ENCODE assay signal across 7 mouse cellular contexts in genomic region chr13:23436861-23437822, GRCm38 (mm10). TPM values are rescaled to one million over a fixed set of nuclear protein-coding genes. Genes with fewer than 3 reads are reported as not detected.
DNase-seq lines count a peak whose midpoint lies in the region; ATAC-seq and TF ChIP-seq lines count a peak whose summit lies in the region.

No protein-coding gene starts in this region.

- WGBS in embryonic facial prominence, embryonic 11.5 days: under 1% methylated on average over 32 of the region's 32 CpGs
- WGBS in heart, postnatal 0 days: under 1% methylated on average over 32 of the region's 32 CpGs
- under 1% methylated on average over 32 of the region's 32 CpGs for WGBS in lung, postnatal 0 days

- no peaks in the 10 kb centered on the region for H3K4me1 ChIP-seq in embryonic facial prominence, embryonic 11.5 days (ENCODE audit: control insufficient read depth, insufficient read depth, low read length)
- H3K4me1 ChIP-seq in heart, postnatal 0 days (ENCODE audit: control insufficient read depth, insufficient read depth): no peaks in the 10 kb centered on the region
- H3K4me1 ChIP-seq in lung, postnatal 0 days (ENCODE audit: insufficient read depth, low read depth, low read length): peaks cover 4% of the 10 kb centered on the region; the same call in 1 of the 2 replicates

- no peak for TF ChIP-seq CTCF in heart, postnatal 0 days (IDR thresholded peaks at IDR 0.05; ENCODE audit: low read depth)
- no peak for TF ChIP-seq CTCF in lung, postnatal 0 days (IDR thresholded peaks at IDR 0.05)

- H3K9ac ChIP-seq in embryonic facial prominence, embryonic 11.5 days (replicated peaks; ENCODE audit: low read length): peak overlapping the region; percentile 48
- peak overlapping the region; percentile 66 for H3K9ac ChIP-seq in heart, postnatal 0 days (replicated peaks; ENCODE audit: low read depth, low read length)
- H3K9ac ChIP-seq in lung, postnatal 0 days (replicated peaks; ENCODE audit: low read depth): peak overlapping the region; percentile 58

- H3K36me3 ChIP-seq in embryonic facial prominence, embryonic 11.5 days (replicated peaks; ENCODE audit: control insufficient read depth, insufficient read depth, low read depth, low read length): no peaks in the 10 kb centered on the region
- H3K36me3 ChIP-seq in heart, postnatal 0 days (replicated peaks; ENCODE audit: control insufficient read depth, insufficient read depth, low read length): no peaks in the 10 kb centered on the region
- H3K36me3 ChIP-seq in lung, postnatal 0 days (ENCODE audit: insufficient read depth, low read length): no peaks in the 10 kb centered on the region

- peak; percentile 80 for DNase-seq in Muller cell, postnatal 12 days (ENCODE audit: inconsistent ontology term)
- peak; percentile 80 for DNase-seq in embryonic facial prominence, embryonic 11.5 days (ENCODE audit: low spot score)
- peak; percentile 35 for DNase-seq in heart, postnatal 0 days (ENCODE audit: low spot score)
- peak; percentile 71 to 80 for DNase-seq in kidney, postnatal 25 days
- peak; percentile 80 for DNase-seq in lung, postnatal 0 days (ENCODE audit: low spot score)
- peak; percentile 48 for DNase-seq in right cerebral cortex, postnatal 14 days

- peak; percentile 8 for ATAC-seq in CD4-positive, CD25-positive, alpha-beta regulatory T cell, adult 4 months
- peak; percentile 30; the same call in 1 of the 2 replicates for ATAC-seq in embryonic facial prominence, embryonic 11.5 days (replicated peaks; ENCODE audit: insufficient number of reproducible peaks, low FRiP score, low TSS enrichment, low read depth)
- peak; percentile 34; the same call in 1 of the 2 replicates for ATAC-seq in heart, postnatal 0 days (ENCODE audit: insufficient read depth, low read depth)
- peak; percentile 18; the same call in 1 of the 2 replicates for ATAC-seq in lung, postnatal 0 days

- H3K9me3 ChIP-seq in embryonic facial prominence, embryonic 11.5 days (replicated peaks; ENCODE audit: control insufficient read depth, low read length): no peaks in the 10 kb centered on the region
- no peaks in the 10 kb centered on the region for H3K9me3 ChIP-seq in heart, postnatal 0 days (replicated peaks; ENCODE audit: control insufficient read depth, low read length)
- no peaks in the 10 kb centered on the region for H3K9me3 ChIP-seq in lung, postnatal 0 days (ENCODE audit: low read length)

- TF ChIP-seq EP300 in heart, postnatal 0 days (IDR thresholded peaks at IDR 0.05; ENCODE audit: low read depth): 0 out of 2 replicates have a peak, but pooled peaks have one; percentile 8
- no peak for TF ChIP-seq EP300 in lung, postnatal 0 days (IDR thresholded peaks at IDR 0.05)

- no peaks in the 10 kb centered on the region for H3K27me3 ChIP-seq in embryonic facial prominence, embryonic 11.5 days (ENCODE audit: control insufficient read depth, insufficient read depth, low read length)
- no peaks in the 10 kb centered on the region for H3K27me3 ChIP-seq in heart, postnatal 0 days (ENCODE audit: control insufficient read depth, insufficient read depth, low read length)
- no peaks in the 10 kb centered on the region for H3K27me3 ChIP-seq in lung, postnatal 0 days (replicated peaks; ENCODE audit: insufficient read depth, low read length)

- peak overlapping the region; percentile 25; the same call in 1 of the 2 replicates for H3K27ac ChIP-seq in embryonic facial prominence, embryonic 11.5 days (replicated peaks; ENCODE audit: low read depth, low read length)
- H3K27ac ChIP-seq in heart, postnatal 0 days (ENCODE audit: low read depth): peak overlapping the region; percentile 82
- peak overlapping the region; percentile 78 for H3K27ac ChIP-seq in lung, postnatal 0 days (ENCODE audit: low read length)

- H3K4me2 ChIP-seq in embryonic facial prominence, embryonic 11.5 days (ENCODE audit: low read depth, low read length): peak overlapping the region; percentile 50
- H3K4me2 ChIP-seq in heart, postnatal 0 days (ENCODE audit: low read depth, low read length): peak overlapping the region; percentile 65
- peak overlapping the region; percentile 58 for H3K4me2 ChIP-seq in lung, postnatal 0 days (replicated peaks; ENCODE audit: low read depth, low read length)

- peak overlapping the region; percentile 48 for H3K4me3 ChIP-seq in embryonic facial prominence, embryonic 11.5 days (ENCODE audit: low read depth, low read length)
- peak overlapping the region; percentile 62 for H3K4me3 ChIP-seq in heart, postnatal 0 days (ENCODE audit: low read depth, low read length)
- H3K4me3 ChIP-seq in lung, postnatal 0 days (ENCODE audit: low read depth, low read length): peak overlapping the region; percentile 59

RNA-seq across cellular contexts. Expression of gene Abt1, which starts 13.5 kb away (rescaled TPM):
- 10 to 100 TPM; 12.4 to 14.5 TPM for polyA plus RNA-seq in CD4-positive, CD25-positive, alpha-beta regulatory T cell, adult 4 months (2017; shearing (Covaris generic))
- 15.0 and 16.2 TPM in 2 replicates for polyA plus RNA-seq in embryonic facial prominence, embryonic 11.5 days (2014; fragmentation: Nextera tagmentation; extraction: Ambion mirVana)
- total RNA-seq in heart, postnatal 0 days (2014; rRNA removed; ENCODE audit: low replicate concordance): 6.7 and 7.4 TPM in 2 replicates
- polyA plus RNA-seq in heart, postnatal 0 days (2015; fragmentation: Nextera tagmentation; extraction: Ambion mirVana): 6.8 and 7.2 TPM in 2 replicates
- 8.4 and 8.7 TPM in 2 replicates for polyA plus RNA-seq in lung, postnatal 0 days (2015; fragmentation: Nextera tagmentation; extraction: Ambion mirVana)

RNA-seq across cellular contexts. Expression of gene Btn1a1, which starts 28.6 kb away (rescaled TPM):
- polyA plus RNA-seq in CD4-positive, CD25-positive, alpha-beta regulatory T cell, adult 4 months (2017; shearing (Covaris generic)): not detected
- polyA plus RNA-seq in embryonic facial prominence, embryonic 11.5 days (2014; fragmentation: Nextera tagmentation; extraction: Ambion mirVana): 0.24 and 0.35 TPM in 2 replicates
- 0.27 TPM in 1 of 2 replicates, not detected in the other for total RNA-seq in heart, postnatal 0 days (2014; rRNA removed; ENCODE audit: low replicate concordance)
- 0.14 and 0.18 TPM in 2 replicates for polyA plus RNA-seq in heart, postnatal 0 days (2015; fragmentation: Nextera tagmentation; extraction: Ambion mirVana)
- polyA plus RNA-seq in lung, postnatal 0 days (2015; fragmentation: Nextera tagmentation; extraction: Ambion mirVana): 0.14 and 0.21 TPM in 2 replicates

RNA-seq across cellular contexts. Expression of gene Btn2a2, which starts 51.5 kb away (rescaled TPM):
- polyA plus RNA-seq in CD4-positive, CD25-positive, alpha-beta regulatory T cell, adult 4 months (2017; shearing (Covaris generic)): not detected
- 1.1 and 1.4 TPM in 2 replicates for polyA plus RNA-seq in embryonic facial prominence, embryonic 11.5 days (2014; fragmentation: Nextera tagmentation; extraction: Ambion mirVana)
- not detected in 2 replicates for total RNA-seq in heart, postnatal 0 days (2014; rRNA removed; ENCODE audit: low replicate concordance)
- polyA plus RNA-seq in heart, postnatal 0 days (2015; fragmentation: Nextera tagmentation; extraction: Ambion mirVana): 0.04 and 0.15 TPM in 2 replicates
- polyA plus RNA-seq in lung, postnatal 0 days (2015; fragmentation: Nextera tagmentation; extraction: Ambion mirVana): 0.06 and 0.07 TPM in 2 replicates

Comparison
In these comparisons a context has a peak if more than half of its experiments do, and no peak if none do; other contexts are left out.
1. Peak in every context shown above with its lines: DNase-seq, ATAC-seq, H3K4me3 ChIP-seq and H3K27ac ChIP-seq.
2. H3K27ac ChIP-seq: peak in every context shown above with its lines; median percentile 82 in heart, postnatal 0 days; 78 in lung, postnatal 0 days; 25 in embryonic facial prominence, embryonic 11.5 days.